Mouse (Mus musculus) CD4-positive, CD25-positive, alpha-beta regulatory T cell, adult 4 months (primary cell): ENCODE data around the gene Sycp2l. TPM values are rescaled to one million over a fixed set of nuclear protein-coding genes. Genes with fewer than 3 reads are reported as not detected.

ENCODE experiments used
- ATAC-seq: one replicate; pipeline ENCODE4 v1.8.0; 2017
- polyA plus RNA-seq, 2 experiments: library from polyadenylated mRNA; unstranded; fragments of 100-300 nt; shearing (Covaris generic); gene quantifications; one replicate each; pipeline ENCODE4 v1.2.1; 2017

Sycp2l gene
- not detected for polyA plus RNA-seq

DNA sequence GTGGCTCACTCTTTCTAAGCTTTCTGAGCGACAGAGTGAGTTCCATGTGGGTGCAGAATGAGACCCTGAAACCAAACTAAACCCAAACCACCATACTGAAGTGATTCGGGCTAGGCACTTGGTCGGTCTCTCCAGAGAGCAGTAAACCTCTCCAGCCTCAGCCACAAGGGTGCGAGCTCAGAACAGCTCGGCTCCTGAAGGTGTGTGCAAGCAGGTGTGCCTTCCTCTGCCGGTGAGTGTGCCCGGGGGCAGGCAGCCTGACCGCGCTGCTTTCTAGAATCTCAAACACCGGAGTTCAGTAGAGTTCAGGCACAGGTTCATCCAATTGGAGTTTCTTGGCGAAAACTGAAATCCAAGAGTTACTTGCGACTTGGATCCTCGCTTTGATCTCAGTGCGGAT lies at the start of gene Sycp2l:
Sycp2l (plus strand) TSS at position 368 of the 400 bp plus-strand sequence.
- no peak for ATAC-seq

- ATAC-seq: no peak
Observed at GRCm38 (mm10) chr13:41067618-41068017, 46.5 kb upstream of the Sycp2l start.

GRCm38 (mm10) chr13:41071617-41072016 lies 42.5 kb upstream of the Sycp2l start:
- ATAC-seq: no peak

DNA sequence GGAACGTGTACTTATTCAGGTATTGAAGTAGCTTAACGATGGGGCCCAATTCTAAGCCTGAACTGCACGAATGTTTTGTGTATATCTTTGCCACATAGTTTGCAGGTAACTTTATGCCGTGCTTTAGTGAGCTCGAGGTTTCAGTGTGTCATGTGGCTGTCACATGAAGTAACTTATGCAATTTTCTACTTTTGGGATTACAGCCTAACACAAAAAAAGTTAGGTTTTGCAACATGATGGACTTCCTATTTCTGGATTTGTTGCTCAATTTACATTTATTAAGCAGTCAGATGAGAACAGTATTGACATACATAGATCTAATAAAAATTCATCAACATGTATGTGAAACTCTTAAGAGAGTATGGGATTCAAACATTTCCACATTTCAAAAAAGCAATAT lies 40.3 kb upstream of the Sycp2l start:
- ATAC-seq: no peak

DNA sequence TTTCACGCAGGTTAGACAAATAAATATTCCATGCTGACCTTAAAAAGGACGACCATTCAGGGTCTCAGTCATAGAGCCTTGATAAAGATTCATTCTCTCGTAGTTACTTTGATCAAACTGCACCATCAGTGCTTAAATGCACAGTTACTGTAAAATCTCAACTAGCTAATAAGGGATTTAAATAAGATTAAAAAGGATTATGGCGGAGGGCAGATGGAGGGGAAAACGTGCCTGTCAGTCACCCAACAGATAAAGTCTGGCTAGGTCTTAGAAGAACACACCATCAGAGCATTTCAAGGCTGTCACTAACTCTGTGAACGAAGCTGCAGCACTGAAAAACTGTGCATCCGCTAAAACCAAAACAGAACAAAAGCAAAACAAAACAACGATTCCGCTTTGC lies 36.2 kb upstream of the Sycp2l start:
- ATAC-seq: no peak

DNA sequence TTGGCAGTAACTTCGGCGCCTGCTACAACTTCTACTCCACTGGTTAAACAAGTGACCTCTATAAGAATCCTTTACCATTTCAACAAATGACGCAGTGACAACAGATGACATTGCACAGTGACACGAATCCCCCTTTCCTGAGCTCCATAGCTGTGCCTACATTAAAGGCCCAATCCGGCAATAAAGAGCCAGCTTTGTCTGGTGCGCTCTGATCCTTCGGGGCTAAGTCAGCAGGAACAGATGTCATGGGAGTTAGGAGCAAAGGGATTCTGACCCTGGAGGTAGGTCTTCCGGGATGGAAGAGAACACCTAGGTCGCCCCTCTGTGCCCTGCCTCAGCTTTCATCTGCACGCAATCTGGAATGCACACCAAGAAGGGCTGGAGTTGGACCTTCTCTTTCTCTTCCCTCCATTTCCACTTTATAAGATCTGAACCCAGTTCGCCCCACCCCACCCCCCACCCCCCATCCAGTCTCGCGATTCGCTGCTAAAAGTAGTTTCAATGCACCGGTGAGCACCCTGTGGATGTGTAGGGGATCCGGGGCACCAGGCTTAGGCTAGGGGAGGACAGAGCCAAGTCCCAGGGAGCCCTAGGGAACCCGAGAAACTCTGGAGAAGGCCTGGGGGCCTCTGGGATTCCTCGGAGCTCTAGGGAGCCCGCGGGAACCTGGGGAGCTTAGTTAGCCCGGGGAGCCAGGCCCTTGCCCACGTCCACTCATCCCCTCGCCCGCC lies 35.3 kb upstream of the Sycp2l start:
- ATAC-seq: no peak

DNA sequence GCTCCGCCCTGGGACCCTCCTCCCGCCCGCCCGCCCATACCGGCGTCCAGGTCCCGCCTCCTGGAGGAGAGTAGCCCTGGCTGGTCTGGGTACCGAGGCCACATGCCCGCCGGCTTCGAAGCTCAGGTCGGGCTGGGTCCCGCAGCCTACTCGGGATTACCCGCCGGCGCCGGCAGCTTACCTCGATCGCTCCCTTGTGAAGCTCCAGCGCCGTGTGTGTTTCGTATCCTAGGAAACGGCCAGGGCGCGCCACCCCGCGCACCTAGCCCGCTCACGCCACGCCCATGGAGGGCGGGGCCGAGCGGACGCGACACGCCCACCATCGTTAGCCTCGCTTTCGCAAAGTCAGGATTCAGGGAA lies 34.7 kb upstream of the Sycp2l start, which contains the start of gene Mak:
Mak (minus strand) TSS at position 286 of the 360 bp plus-strand sequence.
- peak; percentile 84 for ATAC-seq

- no peak for ATAC-seq
Observed at GRCm38 (mm10) chr13:41079859-41080258, 34.2 kb upstream of the Sycp2l start.

DNA sequence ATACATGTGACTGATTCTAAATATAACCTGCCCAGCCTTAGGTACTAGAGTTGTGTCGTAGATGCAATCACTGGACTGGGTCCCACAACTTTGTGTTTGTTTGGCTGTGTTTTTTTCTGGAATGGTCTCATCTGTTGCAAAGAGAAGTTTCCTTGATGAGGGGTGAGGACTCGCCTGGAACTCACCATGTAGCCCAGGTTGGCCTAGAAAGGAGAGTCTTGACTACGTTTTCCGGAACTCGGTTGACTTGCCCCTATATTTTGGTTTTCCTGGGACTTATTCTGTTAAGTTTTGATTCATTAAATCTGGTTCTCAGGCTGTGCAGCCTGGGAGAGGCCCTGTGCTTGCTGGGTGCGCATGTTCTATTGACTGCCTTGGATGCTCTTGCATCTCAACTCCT lies 33.4 kb upstream of the Sycp2l start:
- no peak for ATAC-seq

DNA sequence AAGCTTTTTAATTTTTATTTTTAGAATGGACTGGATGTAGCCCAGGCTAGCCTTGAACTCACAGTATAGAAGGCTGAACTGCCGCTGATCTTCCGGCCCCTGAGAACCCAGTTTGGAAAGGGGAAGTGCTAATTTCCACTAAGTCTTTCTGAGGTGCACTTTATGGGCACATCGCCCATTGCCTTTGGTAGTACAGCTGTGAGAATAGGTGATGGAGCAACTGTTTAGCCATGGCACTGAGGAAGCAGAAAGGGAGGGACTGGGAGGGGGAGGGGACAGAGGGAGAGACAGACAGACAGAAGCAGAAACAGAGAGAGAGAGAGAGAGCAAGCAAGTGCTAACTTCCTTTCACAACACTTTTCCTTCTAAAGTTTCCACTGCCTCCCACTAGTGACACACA lies 29.6 kb upstream of the Sycp2l start:
- ATAC-seq: no peak

DNA sequence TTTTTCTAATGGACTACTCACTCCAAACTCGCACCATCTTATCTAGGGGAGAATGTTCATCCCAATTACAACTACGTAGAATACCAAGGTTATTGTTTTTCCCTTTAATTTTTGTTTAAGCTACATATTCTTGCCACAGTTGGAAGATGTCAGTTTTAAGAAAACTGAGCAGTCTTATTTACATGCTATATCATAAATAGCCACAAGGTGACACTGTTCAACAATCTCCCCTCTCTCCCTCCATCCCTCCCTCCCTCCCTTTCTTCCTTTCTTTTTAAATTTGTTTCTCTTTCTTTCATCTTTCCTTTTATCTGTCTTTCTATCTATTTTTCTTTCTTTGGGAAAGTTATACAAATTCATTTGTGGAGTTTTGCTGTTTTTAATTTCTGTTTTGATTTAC lies 29.0 kb upstream of the Sycp2l start:
- peak; percentile 43 for ATAC-seq

DNA sequence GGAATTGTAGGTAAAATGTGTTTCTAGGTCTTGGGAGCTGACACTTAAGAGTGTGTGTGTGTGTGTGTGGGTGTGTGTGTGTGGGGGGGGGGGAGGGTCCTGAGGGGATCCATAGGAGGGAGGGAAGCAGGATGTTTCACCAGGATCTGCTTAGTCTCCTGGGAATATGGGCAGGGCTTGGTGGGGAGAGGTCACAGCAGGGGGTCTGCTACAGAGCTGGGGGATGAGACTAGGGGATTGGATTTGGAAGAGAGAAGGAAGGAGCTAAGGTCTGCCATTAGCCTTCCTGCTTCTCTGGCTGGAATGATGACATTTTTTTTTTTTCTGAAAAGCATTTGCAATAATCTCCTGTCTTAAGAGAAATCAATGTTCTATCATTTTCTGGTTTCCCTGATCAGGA lies 25.4 kb upstream of the Sycp2l start:
- ATAC-seq: no peak

DNA sequence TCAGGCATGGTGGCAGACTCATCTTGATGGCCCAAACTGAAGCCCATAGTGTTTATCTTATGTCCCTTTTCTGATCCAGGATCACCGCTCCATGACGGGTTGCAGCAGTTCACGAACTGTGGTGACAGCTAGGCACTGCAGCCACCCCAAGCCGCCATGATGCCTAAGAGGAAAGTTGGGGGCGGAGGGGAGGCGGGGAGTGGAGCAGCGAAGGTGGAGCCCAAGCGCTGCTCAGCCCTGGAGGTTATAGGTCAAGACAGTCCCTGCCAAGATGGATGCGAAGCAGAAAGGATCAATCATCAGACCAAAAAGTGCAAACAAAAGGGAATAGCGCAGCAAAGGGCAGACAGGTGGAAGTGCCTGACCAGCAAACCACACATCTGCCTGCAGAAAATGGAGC lies 22.8 kb upstream of the Sycp2l start:
- ATAC-seq: no peak

- ATAC-seq: no peak
Observed at GRCm38 (mm10) chr13:41094160-41094559, 19.9 kb upstream of the Sycp2l start.

DNA sequence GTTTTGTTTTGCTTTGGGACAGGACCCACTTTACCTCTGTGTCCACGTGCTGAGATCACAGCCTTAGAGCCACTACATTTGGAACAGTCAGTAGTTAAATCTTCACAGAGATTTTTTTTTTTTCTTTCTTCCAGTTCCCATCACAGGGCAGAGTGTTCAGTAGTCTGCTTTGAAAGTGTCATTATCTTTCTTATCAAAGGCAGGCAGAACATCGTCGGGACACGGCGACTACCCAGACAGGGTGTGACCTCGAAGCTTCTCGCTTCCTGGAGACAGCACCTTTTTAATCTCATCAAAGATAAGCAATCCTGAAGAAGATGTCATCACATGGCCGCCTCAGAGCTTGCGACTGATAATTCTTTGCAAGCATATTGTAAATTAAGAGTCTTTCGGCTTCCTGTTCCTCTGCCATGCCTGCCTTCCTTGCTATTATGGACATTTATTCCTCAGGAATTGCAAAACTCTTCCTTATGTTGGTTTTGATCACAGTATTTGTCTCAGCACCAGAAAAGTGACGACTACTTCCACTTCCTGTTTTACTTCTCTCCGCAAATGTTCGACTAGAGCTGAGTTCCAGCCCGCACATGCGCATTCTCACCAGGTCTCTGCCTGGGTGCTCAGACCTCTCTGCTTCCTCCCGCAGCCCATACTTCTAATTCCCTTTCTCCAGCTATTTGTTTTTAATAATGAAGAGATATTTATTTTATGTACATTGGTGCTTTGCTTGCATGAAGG lies 16.6 kb upstream of the Sycp2l start:
- ATAC-seq: peak; percentile 91

GRCm38 (mm10) chr13:41098325-41098724 lies 15.8 kb upstream of the Sycp2l start:
- no peak for ATAC-seq

- ATAC-seq: no peak
Observed at GRCm38 (mm10) chr13:41100031-41100430, 14.1 kb upstream of the Sycp2l start.

GRCm38 (mm10) chr13:41103841-41104525 lies 10.1 kb upstream of the Sycp2l start:
- ATAC-seq: no peak

DNA sequence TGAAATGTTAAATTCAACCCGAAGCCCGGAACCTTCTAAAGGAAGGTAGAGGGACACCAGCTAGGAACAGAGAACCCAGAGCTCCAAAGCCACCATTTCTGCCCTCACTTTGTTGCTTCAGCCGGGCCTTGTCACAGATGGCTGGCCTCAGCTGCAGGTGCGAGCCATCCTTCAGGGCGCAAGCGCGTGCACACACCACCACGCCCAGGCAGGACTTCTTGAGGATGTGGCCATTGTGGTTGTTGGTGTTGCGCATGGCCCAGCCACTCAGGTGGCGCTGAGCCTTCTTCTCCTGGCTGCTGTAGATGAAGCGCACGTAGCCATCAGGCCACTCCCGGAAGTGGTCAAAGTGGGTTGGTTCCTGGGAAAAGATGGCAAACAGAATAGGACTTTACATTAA lies 8.6 kb upstream of the Sycp2l start:
- ATAC-seq: no peak

DNA sequence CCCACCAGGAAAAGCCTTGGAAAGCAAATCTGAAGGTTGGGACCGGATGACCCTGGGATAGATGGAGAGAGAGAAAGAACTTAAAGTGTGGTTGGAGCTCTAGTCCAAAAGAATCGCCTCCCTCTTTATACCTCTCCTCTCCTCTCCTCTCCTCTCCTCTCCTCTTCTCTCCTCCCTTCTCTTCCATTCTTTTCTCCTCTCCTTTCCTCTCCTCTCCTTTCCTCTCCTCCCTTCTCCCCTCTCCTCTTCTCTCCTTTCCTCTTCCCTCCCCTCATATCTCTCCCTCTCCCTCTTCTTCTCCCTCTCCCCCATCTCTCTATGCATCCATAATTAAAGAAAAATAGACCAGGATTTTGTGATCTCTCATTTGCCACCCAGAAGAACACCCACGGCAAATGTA lies 3.2 kb upstream of the Sycp2l start, which contains the start of gene Gcm2:
Gcm2 (minus strand) TSS at position 101 of the 400 bp plus-strand sequence.
- ATAC-seq: no peak

DNA sequence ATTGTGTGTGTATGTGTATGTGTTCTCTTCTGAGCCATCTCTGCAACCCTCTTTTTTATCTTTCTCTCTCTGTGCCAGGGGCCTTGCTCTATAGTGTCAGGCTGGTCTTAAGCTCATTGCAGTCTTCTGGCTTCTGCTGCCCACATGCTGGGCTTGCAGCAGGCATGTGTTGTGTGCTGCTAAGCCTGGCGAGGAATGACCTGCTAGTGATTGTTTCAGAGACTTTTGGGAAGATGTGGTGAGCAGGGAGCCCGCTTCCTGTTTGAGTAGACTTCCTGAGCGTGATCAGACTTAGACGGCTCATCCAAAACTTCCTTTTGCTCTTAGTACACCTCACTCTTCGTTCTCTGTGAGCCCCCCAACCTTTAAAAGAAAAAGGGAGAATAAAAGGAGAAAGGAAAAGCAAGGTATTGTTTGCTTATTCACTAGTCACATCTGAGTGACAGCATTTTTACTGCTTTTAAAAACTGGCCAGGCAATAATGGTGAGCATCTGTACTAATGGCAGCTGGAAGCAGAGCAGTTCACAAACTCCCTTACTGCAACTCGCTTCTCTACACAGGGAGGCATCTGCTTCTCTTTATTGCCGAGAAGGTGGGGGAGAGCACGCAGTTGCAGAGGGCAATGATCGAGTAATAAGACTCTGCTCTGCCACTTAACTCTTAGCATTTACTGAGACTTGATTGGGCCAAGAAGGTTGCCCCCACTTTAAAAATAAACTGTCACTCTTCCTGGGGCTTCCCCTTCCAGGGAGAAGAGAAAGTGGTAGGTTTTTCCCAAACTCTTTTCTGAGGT lies 5.2 kb downstream of the Sycp2l start:
- peak; percentile 39 for ATAC-seq

- ATAC-seq: no peak
Observed at GRCm38 (mm10) chr13:41123666-41124225, 9.6 kb downstream of the Sycp2l start.
